In genomic region chr5:25521461-25521860, GRCm38 (mm10) we compare ENCODE assay signal across 25 mouse cellular contexts. TPM values are rescaled to one million over a fixed set of nuclear protein-coding genes. Genes with fewer than 3 reads are reported as not detected.
DNase-seq lines count a peak whose midpoint lies in the region; ATAC-seq and TF ChIP-seq lines count a peak whose summit lies in the region.
"Had no signal": no experiment of that assay in that cellular context is flagged by ENCODE, and none has a peak within 500 bp of the region (broad histone marks: within the 10 kb centered on the region; RNA-seq: fewer than 3 reads in every experiment).

No protein-coding gene starts in this region.

- no peak for TF ChIP-seq POLR2A in MEL (IDR thresholded peaks at IDR 0.05; ENCODE audit: control insufficient read depth in 1 of 2, insufficient read depth in 1 of 2, low read depth in 1 of 2, low read length in 2 of 2, poor library complexity in 1 of 2)

- H3K9ac ChIP-seq in MEL (ENCODE audit: control insufficient read depth, low read depth, low read length, poor library complexity, severe bottlenecking), result no peak overlapping the region
- H3K9ac ChIP-seq in midbrain, embryonic 14.5 days (replicated peaks; ENCODE audit: low read length), result no peak overlapping the region

- no peak for TF ChIP-seq RAD21 in MEL (IDR thresholded peaks at IDR 0.05; ENCODE audit: low read depth, low read length)

- H3K36me3 ChIP-seq in MEL (ENCODE audit: control insufficient read depth in 1 of 2, insufficient read depth in 2 of 2, low read length in 2 of 2), result no peaks in the 10 kb centered on the region
- H3K36me3 ChIP-seq in midbrain, embryonic 14.5 days (ENCODE audit: control insufficient read depth, insufficient read depth, low read length), result no peaks in the 10 kb centered on the region
- H3K36me3 ChIP-seq: G1E had no signal

- peak; percentile 17 for DNase-seq in 416B (ENCODE audit: low read depth)
- DNase-seq in MEL (ENCODE audit: low read depth, low spot score), result peak; percentile 24
- DNase-seq in embryo, embryonic 9.5 days (ENCODE audit: extremely low spot score), result no peak
- DNase-seq in midbrain, embryonic 14.5 days, result no peak
- DNase-seq in spleen, adult 18-20 months, result no peak
- DNase-seq: adrenal gland, adult 2 months; adrenal gland, adult 8-10 months; adrenal gland, postnatal 10 days; adrenal gland, postnatal 14 days; adrenal gland, postnatal 25 days; adrenal gland, postnatal 36 days; B cell, adult 2 months; cerebellum, adult 11 months; cerebellum, adult 11-12 months; cerebellum, adult 18-20 months; cerebellum, adult 2 months; cerebellum, adult 8-10 months had no signal

- no peak for TF ChIP-seq CTCF in MEL (IDR thresholded peaks at IDR 0.05 in 2 of 3, conservative IDR thresholded peaks at IDR 0.05 in 1 of 3; ENCODE audit: control insufficient read depth in 1 of 3, insufficient read depth in 1 of 3, low read depth in 2 of 3, low read length in 3 of 3, poor library complexity in 1 of 3, severe bottlenecking in 1 of 3)

- TF ChIP-seq EP300 in MEL (IDR thresholded peaks at IDR 0.05; ENCODE audit: low read depth in 1 of 2, low read length in 2 of 2), result no peak

- no peak overlapping the region for H3K27ac ChIP-seq in MEL (ENCODE audit: control insufficient read depth, low read depth, low read length)
- no peak overlapping the region for H3K27ac ChIP-seq in midbrain, embryonic 14.5 days (replicated peaks; ENCODE audit: low read depth, low read length)

- H3K4me2 ChIP-seq in midbrain, embryonic 14.5 days (ENCODE audit: low read length), result no peak overlapping the region

- peak; percentile 53 for ATAC-seq in granulocyte monocyte progenitor cell, adult 5-6 weeks (replicated peaks; ENCODE audit: poor library complexity, severe bottlenecking)
- no peak for ATAC-seq in midbrain, embryonic 14.5 days (ENCODE audit: low FRiP score, low TSS enrichment)
- ATAC-seq: activated CD4-positive, CD25-positive, alpha-beta regulatory T cell, adult 4 months; CD4-positive, CD25-positive, alpha-beta regulatory T cell, adult 4 months; Patski had no signal

- no peak overlapping the region for H3K4me3 ChIP-seq in MEL (ENCODE audit: control insufficient read depth in 1 of 2, insufficient read depth in 1 of 2, low read depth in 2 of 2, low read length in 2 of 2)
- H3K4me3 ChIP-seq in midbrain, embryonic 14.5 days (replicated peaks; ENCODE audit: low read depth, low read length), result no peak overlapping the region

- 85% methylated on average over 5 of the region's 5 CpGs for WGBS in midbrain, embryonic 14.5 days

- peaks cover 0 to under 1% of the 10 kb centered on the region in 2 experiments; a peak in 1 of 4 replicates for H3K4me1 ChIP-seq in MEL (ENCODE audit: control insufficient read depth in 1 of 2, insufficient read depth in 2 of 2, low read length in 2 of 2)
- no peaks in the 10 kb centered on the region for H3K4me1 ChIP-seq in midbrain, embryonic 14.5 days (ENCODE audit: control insufficient read depth, insufficient read depth, low read length)

- no peaks in the 10 kb centered on the region for H3K9me3 ChIP-seq in MEL (replicated peaks; ENCODE audit: insufficient read depth, low read length)
- no peaks in the 10 kb centered on the region for H3K9me3 ChIP-seq in midbrain, embryonic 14.5 days (ENCODE audit: control insufficient read depth, low read length)
- H3K9me3 ChIP-seq: G1E had no signal

- H3K79me2 ChIP-seq in MEL (ENCODE audit: control insufficient read depth, insufficient read depth, low read length, poor library complexity), result no peaks in the 10 kb centered on the region

- H3K27me3 ChIP-seq in MEL (ENCODE audit: control insufficient read depth in 1 of 2, insufficient read depth in 2 of 2, low read length in 2 of 2), result no peaks in the 10 kb centered on the region
- H3K27me3 ChIP-seq in midbrain, embryonic 14.5 days (ENCODE audit: control insufficient read depth, insufficient read depth, low read length), result no peaks in the 10 kb centered on the region
- H3K27me3 ChIP-seq: CH12.LX, Patski had no signal

TF ChIP-seq in MEL, 35 proteins besides CTCF, POLR2A, EP300 and RAD21:
- no peak for TF ChIP-seq ZMIZ1 (IDR thresholded peaks at IDR 0.05; ENCODE audit: low read depth, low read length)
- TF ChIP-seq MXI1 (IDR thresholded peaks at IDR 0.05; ENCODE audit: low read depth, low read length), result peak; percentile 58; the same call in 1 of the 2 replicates

RNA-seq across cellular contexts. Expression of gene Cct8l1, which starts 5.6 kb away (rescaled TPM):
- total RNA-seq in MEL (2012; rRNA removed), result not detected in 2 replicates
- polyA plus RNA-seq in MEL (2012; ENCODE audit: insufficient read depth in 1 of 2, insufficient read length in 2 of 2, low read depth in 1 of 2, low replicate concordance in 2 of 2, missing spikeins in 1 of 2), result not detected
- not detected in 2 replicates for total RNA-seq in granulocyte monocyte progenitor cell, adult 5-6 weeks (2014; fragmentation: Nextera tagmentation)
- not detected in 2 replicates for total RNA-seq in granulocyte monocyte progenitor cell, adult 5-6 weeks (2017)
- 0.22 TPM in 1 of 2 replicates, not detected in the other for polyA plus RNA-seq in midbrain, embryonic 14.5 days (2014; fragmentation: Nextera tagmentation; extraction: Ambion mirVana)
- total RNA-seq: adrenal gland, adult 2 months; adrenal gland, postnatal 10 days; adrenal gland, postnatal 14 days; adrenal gland, postnatal 25 days; adrenal gland, postnatal 4 days; CH12.LX had no signal
- polyA plus RNA-seq: activated CD4-positive, CD25-positive, alpha-beta regulatory T cell, adult 4 months; adrenal gland, adult 2 months; C2C12; CD4-positive, CD25-positive, alpha-beta regulatory T cell, adult 4 months; G1E; Patski had no signal

RNA-seq across cellular contexts. Expression of gene Kmt2c, which starts 22.9 kb away (rescaled TPM):
- 26.2 and 28.1 TPM in 2 replicates for total RNA-seq in MEL (2012; rRNA removed)
- 10 to 100 TPM; 23.8 to 34.0 TPM for polyA plus RNA-seq in MEL (2012; ENCODE audit: insufficient read depth in 1 of 2, insufficient read length in 2 of 2, low read depth in 1 of 2, low replicate concordance in 2 of 2, missing spikeins in 1 of 2)
- 48.6 and 54.5 TPM in 2 replicates for total RNA-seq in granulocyte monocyte progenitor cell, adult 5-6 weeks (2014; fragmentation: Nextera tagmentation)
- total RNA-seq in granulocyte monocyte progenitor cell, adult 5-6 weeks (2017), result 29.7 and 33.1 TPM in 2 replicates
- polyA plus RNA-seq in midbrain, embryonic 14.5 days (2014; fragmentation: Nextera tagmentation; extraction: Ambion mirVana), result 30.2 and 32.8 TPM in 2 replicates

Comparison
In these comparisons a context has a peak if more than half of its experiments do, and no peak if none do; other contexts are left out.
1. DNase-seq: peak in 416B (single experiment) and MEL (single experiment); none in embryo, embryonic 9.5 days (single experiment), midbrain, embryonic 14.5 days (single experiment) and spleen, adult 18-20 months (0 of 2).